Mouse (Mus musculus) frontal cortex, postnatal 14 days (tissue): ENCODE measurements at regions not wholly inside any gene's neighbourhood (a gene's known extent, or its start where the extent isn't known, plus 50 kb on each side); places are given as distances from the start of the nearest gene placed in this dataset.

Experiments used
- DNase-seq, 2 experiments: peaks; one replicate each; pipeline ENCODE4 v3.0.0; 2022; ENCODE audit warnings: low spot score in 2 of 2

GRCm38 (mm10) chr3:151160516-151160915 is 277.2 kb upstream of the Adgrl4 start:
- DNase-seq: no peak

GRCm38 (mm10) chr3:151182132-151182531 is 255.6 kb upstream of the Adgrl4 start:
- no peak for DNase-seq

GRCm38 (mm10) chr3:151192092-151192491 is 245.6 kb upstream of the Adgrl4 start:
- DNase-seq: no peak

GRCm38 (mm10) chr3:151210978-151211377 is 226.7 kb upstream of the Adgrl4 start:
- DNase-seq: no peak

GRCm38 (mm10) chr3:151216764-151217502 is 220.8 kb upstream of the Adgrl4 start:
- no peak for DNase-seq

- no peak for DNase-seq
These were observed 215.3 kb upstream of the Adgrl4 start for GRCm38 (mm10) chr3:151222407-151222806.

- no peak for DNase-seq
These were observed 185.2 kb upstream of the Adgrl4 start for GRCm38 (mm10) chr3:151252458-151252857.

- no peak for DNase-seq
These were observed 174.9 kb upstream of the Adgrl4 start for GRCm38 (mm10) chr3:151262821-151263220.

GRCm38 (mm10) chr3:151265658-151266057 is 172.0 kb upstream of the Adgrl4 start:
- no peak for DNase-seq

GRCm38 (mm10) chr3:151269514-151269913 is 168.2 kb upstream of the Adgrl4 start:
- DNase-seq: no peak

- no peak for DNase-seq
These were observed 153.9 kb upstream of the Adgrl4 start for GRCm38 (mm10) chr3:151283829-151284228.

GRCm38 (mm10) chr3:151293981-151294605 is 143.6 kb upstream of the Adgrl4 start:
- DNase-seq: no peak

- no peak for DNase-seq
These were observed 143.1 kb upstream of the Adgrl4 start for GRCm38 (mm10) chr3:151294606-151295005.

GRCm38 (mm10) chr3:151295027-151295426 is 142.7 kb upstream of the Adgrl4 start:
- no peak for DNase-seq

GRCm38 (mm10) chr3:151298325-151298724 is 139.4 kb upstream of the Adgrl4 start:
- DNase-seq: no peak

GRCm38 (mm10) chr3:151305402-151305801 is 132.3 kb upstream of the Adgrl4 start:
- DNase-seq: no peak

GRCm38 (mm10) chr3:151307975-151308374 is 129.7 kb upstream of the Adgrl4 start:
- no peak for DNase-seq

GRCm38 (mm10) chr3:151323835-151324234 is 113.9 kb upstream of the Adgrl4 start:
- DNase-seq: no peak

GRCm38 (mm10) chr3:151329801-151330200 is 107.9 kb upstream of the Adgrl4 start:
- DNase-seq: no peak

- no peak for DNase-seq
These were observed 105.8 kb upstream of the Adgrl4 start for GRCm38 (mm10) chr3:151331906-151332305.

- no peak for DNase-seq
These were observed 105.4 kb upstream of the Adgrl4 start for GRCm38 (mm10) chr3:151332317-151332687.

GRCm38 (mm10) chr3:151332688-151333452 is 104.8 kb upstream of the Adgrl4 start:
- no peak for DNase-seq

GRCm38 (mm10) chr3:151333867-151334341 is 103.8 kb upstream of the Adgrl4 start:
- no peak for DNase-seq
